Comparison of ENCODE assay signal across 7 mouse cellular contexts in the genomic region with DNA sequence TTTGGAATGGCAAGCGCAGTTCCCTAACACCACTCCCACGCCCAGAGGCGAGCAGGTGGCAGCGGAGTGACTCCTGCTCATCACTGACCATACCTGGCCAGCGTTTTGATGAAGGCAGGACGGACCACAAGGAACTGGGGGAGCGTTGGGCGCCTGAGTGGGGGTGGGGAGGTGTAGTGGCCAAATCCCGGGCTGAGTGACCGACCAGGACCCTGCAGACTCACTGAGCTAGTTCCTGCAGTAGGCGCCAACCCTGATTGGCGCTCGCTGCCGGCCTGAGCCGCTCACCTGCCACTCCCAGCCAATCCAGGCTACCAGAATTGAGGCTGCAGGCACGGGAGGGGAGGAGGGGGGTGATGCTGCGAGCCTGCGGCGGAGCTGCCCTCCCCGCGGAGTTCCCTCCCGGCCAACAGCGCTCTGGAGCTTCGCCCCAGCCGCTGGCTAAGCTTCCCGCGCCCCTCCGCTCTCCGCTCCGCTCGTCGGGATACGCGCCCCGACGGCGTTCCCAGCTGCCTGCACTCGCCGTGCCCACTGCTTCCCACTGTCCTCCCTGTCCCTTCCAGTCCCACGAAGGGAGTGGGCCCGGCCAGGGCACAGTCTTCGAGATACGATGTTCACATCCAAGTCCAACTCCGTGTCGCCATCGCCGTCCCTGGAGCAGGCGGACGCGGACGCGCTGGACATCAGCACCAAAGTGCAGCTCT. TPM values are rescaled to one million over a fixed set of nuclear protein-coding genes. Genes with fewer than 3 reads are reported as not detected.
DNase-seq lines count a peak whose midpoint lies in the region; ATAC-seq and TF ChIP-seq lines count a peak whose summit lies in the region.

A gene (plus strand): TSS at position 323 of the 704 bp plus-strand sequence.

- peak within 1 kb of the TSS; percentile 79 for H3K4me2 ChIP-seq in intestine, postnatal 0 days (replicated peaks; ENCODE audit: low read depth)
- H3K4me2 ChIP-seq in midbrain, embryonic 15.5 days: peak within 1 kb of the TSS; percentile 64

- H3K27ac ChIP-seq in bone marrow, adult 2 months (ENCODE audit: control insufficient read depth, insufficient read depth, low read depth, low read length, poor library complexity): peak within 1 kb of the TSS; percentile 12; the same call in 1 of the 2 replicates
- H3K27ac ChIP-seq in intestine, postnatal 0 days (ENCODE audit: low read depth, low read length): no peak within 1 kb of the TSS
- H3K27ac ChIP-seq in midbrain, embryonic 15.5 days: no peak within 1 kb of the TSS

- no peaks in the 10 kb centered on the region for H3K27me3 ChIP-seq in intestine, postnatal 0 days (replicated peaks; ENCODE audit: control insufficient read depth, insufficient read depth, low read length)
- H3K27me3 ChIP-seq in midbrain, embryonic 15.5 days (replicated peaks): peaks cover 42% of the 10 kb centered on the region

- H3K4me3 ChIP-seq in bone marrow, adult 2 months (replicated peaks; ENCODE audit: control insufficient read depth, low read depth, low read length): no peak within 1 kb of the TSS
- peak within 1 kb of the TSS; percentile 39 for H3K4me3 ChIP-seq in intestine, postnatal 0 days (ENCODE audit: low read depth, low read length)
- peak within 1 kb of the TSS; percentile 39 for H3K4me3 ChIP-seq in midbrain, embryonic 15.5 days

- no peaks in the 10 kb centered on the region for H3K4me1 ChIP-seq in bone marrow, adult 2 months (ENCODE audit: control insufficient read depth, insufficient read depth, low read length)
- H3K4me1 ChIP-seq in intestine, postnatal 0 days (replicated peaks; ENCODE audit: control insufficient read depth, insufficient read depth, low read length): 0 out of 2 replicates have a peak, but pooled peaks cover 14% of the 10 kb centered on the region
- H3K4me1 ChIP-seq in midbrain, embryonic 15.5 days: peaks cover 19% of the 10 kb centered on the region

- no peaks in the 10 kb centered on the region for H3K36me3 ChIP-seq in intestine, postnatal 0 days (ENCODE audit: control insufficient read depth, insufficient read depth)
- H3K36me3 ChIP-seq in midbrain, embryonic 15.5 days (replicated peaks): no peaks in the 10 kb centered on the region

- WGBS in bone marrow, adult 2 months: 8% methylated on average over 48 of the region's 52 CpGs
- 1% methylated on average over 52 of the region's 52 CpGs for WGBS in intestine, postnatal 0 days
- 1% methylated on average over 52 of the region's 52 CpGs for WGBS in midbrain, embryonic 15.5 days

- H3K9ac ChIP-seq in intestine, postnatal 0 days (ENCODE audit: low read depth, low read length): peak within 1 kb of the TSS; percentile 19; the same call in 1 of the 2 replicates
- peak within 1 kb of the TSS; percentile 11; the same call in 1 of the 2 replicates for H3K9ac ChIP-seq in midbrain, embryonic 15.5 days

- TF ChIP-seq POLR2A in bone marrow, adult 2 months (IDR thresholded peaks at IDR 0.05; ENCODE audit: borderline replicate concordance, control insufficient read depth, low read depth, low read length): 0 out of 2 replicates have a peak, but pooled peaks have one; percentile 19

- ATAC-seq in intestine, postnatal 0 days: peak; percentile 78
- peak; percentile 68 for ATAC-seq in midbrain, embryonic 15.5 days (replicated peaks)

- no peak for TF ChIP-seq CTCF in bone marrow, adult 2 months (IDR thresholded peaks at IDR 0.05; ENCODE audit: control insufficient read depth, insufficient read depth, low read length)
- TF ChIP-seq CTCF in intestine, postnatal 0 days (IDR thresholded peaks at IDR 0.05; ENCODE audit: low read depth): no peak

- peak; percentile 81 for DNase-seq in cerebellum, adult 9-11 months
- DNase-seq in gastrocnemius, adult 18-20 months (ENCODE audit: low spot score): peak; percentile 27
- DNase-seq in liver: peak; percentile 52
- peak; percentile 40 for DNase-seq in testis, postnatal 14 days (ENCODE audit: low spot score)

- no peaks in the 10 kb centered on the region for H3K9me3 ChIP-seq in intestine, postnatal 0 days (ENCODE audit: control insufficient read depth)
- H3K9me3 ChIP-seq in midbrain, embryonic 15.5 days: no peaks in the 10 kb centered on the region

RNA-seq across cellular contexts. Expression of the gene that starts here (rescaled TPM):
- not detected in 2 replicates for polyA plus RNA-seq in bone marrow, adult 2 months (2011; ENCODE audit: insufficient read depth, insufficient read length, low replicate concordance, missing spikeins)
- under 1 TPM; 0.46 to 0.66 TPM for total RNA-seq in gastrocnemius, adult 18-20 months (2021)
- polyA plus RNA-seq in intestine, postnatal 0 days (2015; fragmentation: Nextera tagmentation; extraction: Ambion mirVana): 1.5 and 1.9 TPM in 2 replicates
- 3.3 and 3.8 TPM in 2 replicates for polyA plus RNA-seq in midbrain, embryonic 15.5 days (2015; fragmentation: Nextera tagmentation; extraction: Ambion mirVana)

Comparison
In these comparisons a context has a peak if more than half of its experiments do, and no peak if none do; other contexts are left out.
1. Peak in DNase-seq in gastrocnemius, adult 18-20 months; RNA of the gene not detected or under 1 TPM.
2. DNase-seq: peak in every context shown above with its lines; median percentile 81 in cerebellum, adult 9-11 months; 52 in liver; 40 in testis, postnatal 14 days; 27 in gastrocnemius, adult 18-20 months.